Mouse (Mus musculus) thymus, adult 2 months (tissue): ENCODE results near the gene Gm49366.

Source experiments
- CTCF ChIP-seq: fragments of 200-500 bp; IDR thresholded peaks from 2 replicates; pipeline ENCODE4 v1.5.1; 2012; ENCODE audit warnings: mild to moderate bottlenecking, control low read depth, low read length, moderate library complexity, borderline replicate concordance; ENCODE audit not compliant: control insufficient read depth, poor library complexity, insufficient read depth; ENCODE audit errors: extremely low read depth
- POLR2A ChIP-seq: fragments of 200-500 bp; IDR thresholded peaks from 2 replicates; pipeline ENCODE4 v1.6.1; 2012; ENCODE audit warnings: mild to moderate bottlenecking, low read length, control low read depth, moderate library complexity; ENCODE audit not compliant: control insufficient read depth, poor library complexity, insufficient read depth; ENCODE audit errors: extremely low read depth

GRCm38 (mm10) chr12:84010201-84010600 lies 28.5 kb upstream of the Gm49366 start:
- no peak for TF ChIP-seq CTCF
- TF ChIP-seq POLR2A: no peak
